Mouse (Mus musculus) E14TG2a.4 (cell line): ENCODE data around the gene Adamts16.
"Not testable (repeated sequence)": the region's sequence is repeated elsewhere in the genome, so short reads cannot be mapped to it uniquely, and the experiment has no call there.

Experiments
- H3K27me3 ChIP-seq: 2 replicates; pipeline ENCODE4 v1.6.1; 2014; ENCODE audit warnings: low read length, control low read depth; ENCODE audit not compliant: insufficient read depth
- H3K36me3 ChIP-seq: 2 replicates; pipeline ENCODE4 v1.6.1; 2014; ENCODE audit warnings: low read length, control low read depth; ENCODE audit not compliant: insufficient read depth
- H3K4me1 ChIP-seq: replicated peaks from 2 replicates; pipeline ENCODE4 v1.6.1; 2014; ENCODE audit warnings: low read depth, low read length, control low read depth
- H3K4me3 ChIP-seq: replicated peaks from 2 replicates; pipeline ENCODE4 v1.5.1; 2014; ENCODE audit warnings: mild to moderate bottlenecking, low read length
- H3K9me3 ChIP-seq: 2 replicates; pipeline ENCODE4 v1.6.1; 2014; ENCODE audit warnings: low read length, control low read depth
- CTCF ChIP-seq: conservative IDR thresholded peaks from 2 replicates; pipeline ENCODE4 v1.5.1; 2014; ENCODE audit warnings: low read length
- NANOG ChIP-seq: IDR thresholded peaks from 2 replicates; pipeline ENCODE4 v1.6.1; 2014; ENCODE audit warnings: borderline replicate concordance, low read length, mixed read lengths
- POU5F1 ChIP-seq: IDR thresholded peaks from 2 replicates; pipeline ENCODE4 v1.6.1; 2014; ENCODE audit warnings: low read length, borderline replicate concordance

The Adamts16 gene

GRCm38 (mm10) chr13:70874741-70875140 is 33.1 kb upstream of the Adamts16 start:
- H3K4me1 ChIP-seq: peaks cover 4% of the 10 kb centered on the region
- peaks cover 24% of the 10 kb centered on the region for H3K9me3 ChIP-seq
- no peaks in the 10 kb centered on the region for H3K36me3 ChIP-seq
- H3K4me3 ChIP-seq: no peak overlapping the region
- TF ChIP-seq POU5F1 (no peak), CTCF (no peak), NANOG (no peak)
- peaks cover 11% of the 10 kb centered on the region; the same call in 1 of the 2 replicates for H3K27me3 ChIP-seq

DNA sequence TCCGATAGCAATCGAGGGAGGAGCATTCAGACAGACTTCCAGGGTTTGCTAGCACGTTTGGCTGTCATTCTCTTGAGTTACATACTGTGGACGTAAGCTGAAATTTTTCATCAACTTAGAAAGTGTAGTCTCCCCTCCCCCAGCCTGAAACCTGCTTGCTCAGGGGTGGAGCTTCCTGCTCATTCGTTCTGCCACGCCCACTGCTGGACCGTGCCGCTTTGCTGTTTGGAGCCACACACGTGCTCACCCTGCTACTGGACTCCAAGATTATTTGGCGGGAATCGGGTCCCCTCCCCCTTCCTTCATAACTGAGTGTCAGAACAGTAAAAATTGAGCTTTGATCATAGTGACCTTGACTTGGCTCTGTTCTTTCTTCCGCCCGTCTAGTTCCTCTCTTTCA is 32.2 kb upstream of the Adamts16 start:
- not testable (repeated sequence) for H3K4me3 ChIP-seq, H3K4me1 ChIP-seq, H3K36me3 ChIP-seq
- Histone ChIP-seq H3K27me3 (peaks cover 11% of the 10 kb centered on the region; the same call in 1 of the 2 replicates), H3K9me3 (peaks cover 24% of the 10 kb centered on the region)

DNA sequence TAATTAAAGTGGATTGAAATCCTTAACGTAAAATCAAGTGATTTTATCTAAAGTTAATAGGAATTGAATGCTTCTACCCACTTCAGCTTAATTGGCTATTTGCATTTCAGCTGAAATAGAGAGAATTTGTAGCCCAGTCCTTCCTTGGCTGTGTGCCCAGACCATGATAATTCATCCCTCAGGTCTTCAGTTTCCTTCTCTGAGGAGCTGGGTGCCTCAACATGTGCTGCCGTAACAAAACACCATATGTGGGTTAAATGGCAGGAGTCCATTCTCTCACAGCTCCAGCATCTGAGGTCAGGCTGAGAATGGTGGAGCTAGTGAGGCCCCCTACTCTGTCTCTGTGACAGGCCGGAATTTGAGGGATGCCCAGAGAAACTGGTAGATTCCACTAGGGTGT is 29.4 kb upstream of the Adamts16 start:
- Histone ChIP-seq H3K4me3 (no peak overlapping the region), H3K36me3 (no peaks in the 10 kb centered on the region)
- TF ChIP-seq POU5F1: no peak

DNA sequence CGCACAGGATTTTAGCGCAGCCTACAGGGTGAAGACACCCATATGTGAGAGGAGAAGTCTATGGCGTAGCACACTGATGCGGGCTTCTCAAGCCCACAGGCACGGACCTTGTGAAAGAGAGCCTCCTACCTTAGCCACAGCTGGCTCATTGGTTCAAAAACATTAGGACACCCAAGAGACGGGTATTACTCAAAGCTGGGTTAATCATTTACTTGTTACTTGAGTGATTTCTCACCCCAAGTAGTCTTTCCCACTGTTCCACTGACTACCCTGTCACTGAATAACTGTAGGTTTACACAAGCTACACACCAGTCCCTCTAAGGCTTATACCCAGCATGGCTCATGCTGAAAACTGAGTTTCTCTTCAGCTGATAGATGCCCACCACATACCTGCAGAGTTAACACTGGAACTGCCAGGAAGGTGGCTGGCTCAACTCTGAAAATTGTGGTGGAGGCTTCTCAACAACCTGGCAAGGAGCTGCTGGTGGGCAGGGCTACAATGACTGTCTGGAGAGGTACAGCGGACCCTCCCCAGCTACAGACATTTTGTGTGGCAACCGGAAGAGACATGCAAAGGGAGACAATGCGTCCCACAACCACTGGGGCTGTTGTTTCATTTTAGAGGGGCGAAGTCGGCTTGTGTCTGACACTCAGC is 25.5 kb upstream of the Adamts16 start:
- Histone ChIP-seq H3K27me3 (no peaks in the 10 kb centered on the region), H3K4me3 (no peak overlapping the region), H3K4me1 (no peaks in the 10 kb centered on the region), H3K9me3 (no peaks in the 10 kb centered on the region), H3K36me3 (no peaks in the 10 kb centered on the region)
- TF ChIP-seq NANOG: no peak
- no peak for TF ChIP-seq POU5F1
- no peak for TF ChIP-seq CTCF

More for the DNA sequence above, 29.4 kb upstream of the Adamts16 start:
- H3K9me3 ChIP-seq: peaks cover 9% of the 10 kb centered on the region; the same call in 1 of the 2 replicates
- no peaks in the 10 kb centered on the region for H3K4me1 ChIP-seq
- H3K27me3 ChIP-seq: peaks cover 11% of the 10 kb centered on the region; the same call in 1 of the 2 replicates

DNA sequence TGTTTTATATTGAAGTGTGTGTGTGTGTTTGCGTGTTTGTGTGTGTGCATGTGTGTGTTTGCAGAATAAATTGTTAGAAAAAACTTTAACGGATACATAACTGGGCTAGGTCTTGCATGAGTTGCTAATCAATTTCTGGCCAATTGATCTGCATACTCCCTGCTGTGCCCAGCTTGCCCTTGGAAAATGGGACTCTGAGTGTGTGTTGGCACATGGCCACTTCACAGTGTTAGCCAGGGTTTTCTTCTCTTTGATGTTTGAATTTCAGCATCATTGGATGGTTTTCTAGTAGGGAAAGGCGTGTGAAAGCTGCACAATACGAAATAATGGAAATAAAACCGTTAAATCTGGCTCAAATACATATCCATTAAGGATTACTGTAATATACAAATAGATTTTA is 24.3 kb upstream of the Adamts16 start:
- Histone ChIP-seq H3K36me3 (no peaks in the 10 kb centered on the region), H3K4me1 (no peaks in the 10 kb centered on the region), H3K4me3 (no peak overlapping the region), H3K9me3 (no peaks in the 10 kb centered on the region), H3K27me3 (no peaks in the 10 kb centered on the region)
- TF ChIP-seq NANOG (no peak), POU5F1 (no peak)

GRCm38 (mm10) chr13:70862162-70862908 is 20.7 kb upstream of the Adamts16 start:
- TF ChIP-seq CTCF (no peak), POU5F1 (no peak)
- no peaks in the 10 kb centered on the region for H3K4me1 ChIP-seq
- no peaks in the 10 kb centered on the region for H3K27me3 ChIP-seq
- no peaks in the 10 kb centered on the region for H3K36me3 ChIP-seq
- no peak overlapping the region for H3K4me3 ChIP-seq
- H3K9me3 ChIP-seq: no peaks in the 10 kb centered on the region

DNA sequence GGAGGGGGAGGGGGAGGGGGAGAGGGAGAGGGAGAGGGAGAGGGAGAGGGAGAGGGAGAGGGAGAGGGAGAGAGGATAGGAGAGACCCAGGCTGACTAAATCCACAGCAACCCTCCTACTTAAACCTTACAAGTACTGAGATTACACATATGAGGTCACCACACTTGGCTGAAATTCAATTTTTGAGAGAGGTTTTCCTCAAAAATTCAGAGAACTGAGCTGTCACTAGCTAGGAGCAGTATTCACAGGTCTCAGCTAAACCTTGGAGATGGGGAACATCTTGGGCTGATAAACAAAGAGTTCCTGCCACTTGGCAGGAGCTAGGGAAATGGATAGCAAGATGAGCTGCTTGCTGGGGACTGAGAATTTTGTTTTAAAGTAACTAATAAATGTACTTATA is 12.0 kb upstream of the Adamts16 start:
- H3K36me3 ChIP-seq: no peaks in the 10 kb centered on the region

DNA sequence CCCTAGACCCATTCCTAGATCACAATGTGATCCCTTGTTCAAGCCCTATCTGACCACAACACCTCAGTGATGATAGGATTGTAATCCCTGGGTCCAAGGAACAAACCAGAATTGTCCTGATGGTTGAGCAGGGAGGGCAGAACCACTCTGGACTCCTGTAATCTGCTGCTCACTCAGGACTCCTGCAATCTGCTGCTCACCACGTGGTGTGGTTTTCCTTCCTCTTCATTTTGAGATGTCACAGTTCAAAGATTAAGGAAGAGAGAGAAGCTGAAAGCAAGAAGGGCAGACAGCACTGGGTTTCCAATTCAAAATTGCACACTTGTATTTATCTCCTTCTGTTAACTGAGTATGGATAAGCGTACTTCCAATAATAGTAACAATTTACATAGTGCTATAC is 5.3 kb upstream of the Adamts16 start:
- Histone ChIP-seq H3K4me3 (no peak overlapping the region), H3K27me3 (peaks cover 15% of the 10 kb centered on the region), H3K9me3 (no peaks in the 10 kb centered on the region), H3K4me1 (peaks cover 6% of the 10 kb centered on the region; the same call in 1 of the 2 replicates), H3K36me3 (no peaks in the 10 kb centered on the region)
- no peak for TF ChIP-seq NANOG
- TF ChIP-seq POU5F1: no peak

More for the DNA sequence above, 12.0 kb upstream of the Adamts16 start:
- no peak overlapping the region for H3K4me3 ChIP-seq
- TF ChIP-seq POU5F1: no peak
- H3K4me1 ChIP-seq: no peaks in the 10 kb centered on the region
- H3K27me3 ChIP-seq: no peaks in the 10 kb centered on the region
- H3K9me3 ChIP-seq: no peaks in the 10 kb centered on the region

DNA sequence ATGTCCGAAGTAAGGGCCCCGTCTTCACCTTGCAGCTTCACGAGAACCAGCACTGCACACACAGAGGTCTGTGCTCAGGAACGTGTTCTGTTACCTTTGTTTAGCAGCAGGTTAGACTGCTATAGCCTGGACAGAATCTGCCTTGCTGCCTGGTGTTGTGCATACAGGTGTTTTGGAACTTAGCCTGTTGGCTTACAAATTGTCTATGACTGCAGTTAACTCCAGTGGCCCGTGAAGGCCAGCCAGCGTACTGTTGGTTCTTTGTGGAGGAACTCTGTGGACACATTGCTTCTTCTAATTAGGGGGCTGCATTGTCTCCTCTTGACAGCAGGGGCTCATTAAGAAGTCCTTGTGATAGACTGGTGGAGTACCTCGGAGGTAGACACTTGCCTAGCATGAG is 3.9 kb upstream of the Adamts16 start:
- Histone ChIP-seq H3K4me3 (no peak overlapping the region), H3K27me3 (peaks cover 29% of the 10 kb centered on the region), H3K9me3 (no peaks in the 10 kb centered on the region), H3K4me1 (peaks cover 9% of the 10 kb centered on the region; the same call in 1 of the 2 replicates), H3K36me3 (no peaks in the 10 kb centered on the region)
- no peak for TF ChIP-seq NANOG
- no peak for TF ChIP-seq CTCF
- TF ChIP-seq POU5F1: no peak
